Comparison of ENCODE assay signal across 29 mouse cellular contexts in the genomic region with DNA sequence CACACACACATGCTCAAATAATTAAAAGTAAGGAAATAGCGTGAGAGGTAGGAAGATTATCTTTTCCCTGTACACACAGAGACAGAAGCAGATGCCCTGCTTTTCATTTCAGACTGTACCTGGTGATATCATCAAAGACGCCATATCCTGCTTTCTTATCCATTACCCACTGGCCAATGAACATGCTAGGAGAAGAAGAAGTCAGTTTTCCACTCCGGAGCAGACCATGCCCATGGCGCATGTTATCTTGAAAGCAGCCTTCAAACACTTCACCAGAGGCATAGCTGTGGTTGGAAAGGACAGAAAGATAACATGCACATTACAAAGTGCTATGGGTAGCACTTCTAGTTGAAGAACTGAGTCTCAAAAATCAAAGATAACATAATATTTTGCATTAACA. TPM values are rescaled to one million over a fixed set of nuclear protein-coding genes. Genes with fewer than 3 reads are reported as not detected.
DNase-seq lines count a peak whose midpoint lies in the region; ATAC-seq and TF ChIP-seq lines count a peak whose summit lies in the region.
"Had no signal": no experiment of that assay in that cellular context is flagged by ENCODE, and none has a peak within 500 bp of the region (broad histone marks: within the 10 kb centered on the region; RNA-seq: fewer than 3 reads in every experiment).

No protein-coding gene starts in this region.

- H3K27ac ChIP-seq in liver, embryonic 11.5 days (ENCODE audit: low read depth, low read length): no peak overlapping the region; the same call in 1 of the 2 replicates
- H3K27ac ChIP-seq in liver, embryonic 16.5 days (ENCODE audit: low read length): no peak overlapping the region
- no peak overlapping the region for H3K27ac ChIP-seq in forebrain, postnatal 0 days (ENCODE audit: low read depth, low read length)
- H3K27ac ChIP-seq: embryonic facial prominence, embryonic 10.5 days; embryonic facial prominence, embryonic 15.5 days; forebrain, embryonic 12.5 days; hindbrain, embryonic 12.5 days; hindbrain, postnatal 0 days; intestine, embryonic 15.5 days; midbrain, embryonic 10.5 days; stomach, postnatal 0 days had no signal

- intact Hi-C loops in gastrocnemius, postnatal 14 days (cut with DNase I; ENCODE audit: low total_unique reads): no loop called here

- 53% methylated on average over 4 of the region's 4 CpGs for WGBS in liver, embryonic 11.5 days
- WGBS in liver, embryonic 16.5 days (ENCODE audit: insufficient replicate concordance): 19% methylated on average over 4 of the region's 4 CpGs
- WGBS in forebrain, postnatal 0 days: 96% methylated on average over 4 of the region's 4 CpGs

- no peaks in the 10 kb centered on the region for H3K9me3 ChIP-seq in liver, embryonic 11.5 days (ENCODE audit: control insufficient read depth, low read length)
- H3K9me3 ChIP-seq in liver, embryonic 16.5 days (replicated peaks; ENCODE audit: control insufficient read depth, low read length): no peaks in the 10 kb centered on the region
- H3K9me3 ChIP-seq in forebrain, postnatal 0 days (ENCODE audit: low read length): no peaks in the 10 kb centered on the region
- H3K9me3 ChIP-seq: embryonic facial prominence, embryonic 10.5 days; embryonic facial prominence, embryonic 15.5 days; forebrain, embryonic 12.5 days; hindbrain, embryonic 12.5 days; intestine, embryonic 15.5 days; midbrain, embryonic 10.5 days had no signal

- peaks cover 4% of the 10 kb centered on the region; the same call in 1 of the 2 replicates for H3K36me3 ChIP-seq in liver, embryonic 11.5 days (ENCODE audit: control insufficient read depth, insufficient read depth, low read length)
- H3K36me3 ChIP-seq in liver, embryonic 16.5 days (ENCODE audit: control insufficient read depth, insufficient read depth): peaks cover 5% of the 10 kb centered on the region
- H3K36me3 ChIP-seq in forebrain, postnatal 0 days (ENCODE audit: insufficient read depth): peaks cover 69% of the 10 kb centered on the region

- TF ChIP-seq CTCF in forebrain, postnatal 0 days (IDR thresholded peaks at IDR 0.05; ENCODE audit: low read depth): no peak

- no peaks in the 10 kb centered on the region for H3K4me1 ChIP-seq in liver, embryonic 11.5 days (replicated peaks; ENCODE audit: control insufficient read depth, insufficient read depth, low read length)
- H3K4me1 ChIP-seq in liver, embryonic 16.5 days (ENCODE audit: control insufficient read depth, low read depth, low read length): no peaks in the 10 kb centered on the region
- H3K4me1 ChIP-seq in forebrain, postnatal 0 days (ENCODE audit: insufficient read depth): no peaks in the 10 kb centered on the region
- H3K4me1 ChIP-seq: embryonic facial prominence, embryonic 10.5 days; embryonic facial prominence, embryonic 15.5 days; forebrain, embryonic 12.5 days; hindbrain, embryonic 12.5 days; intestine, embryonic 15.5 days; midbrain, embryonic 10.5 days had no signal

- H3K27me3 ChIP-seq in liver, embryonic 11.5 days (replicated peaks; ENCODE audit: control insufficient read depth, insufficient read depth, low read length): no peaks in the 10 kb centered on the region
- H3K27me3 ChIP-seq in liver, embryonic 16.5 days (ENCODE audit: control insufficient read depth, insufficient read depth, low read depth, low read length): no peaks in the 10 kb centered on the region
- H3K27me3 ChIP-seq in forebrain, postnatal 0 days (ENCODE audit: insufficient read depth, low read length): no peaks in the 10 kb centered on the region
- H3K27me3 ChIP-seq: embryonic facial prominence, embryonic 15.5 days; forebrain, embryonic 12.5 days; hindbrain, embryonic 12.5 days; intestine, embryonic 15.5 days; Patski had no signal

- no peak overlapping the region for H3K9ac ChIP-seq in liver, embryonic 11.5 days (ENCODE audit: low read depth, low read length)
- no peak overlapping the region for H3K9ac ChIP-seq in liver, embryonic 16.5 days (ENCODE audit: low read depth, low read length)
- H3K9ac ChIP-seq in forebrain, postnatal 0 days: no peak overlapping the region
- H3K9ac ChIP-seq: embryonic facial prominence, embryonic 15.5 days; forebrain, embryonic 12.5 days; hindbrain, embryonic 12.5 days; intestine, embryonic 15.5 days had no signal

- no peak overlapping the region for H3K4me2 ChIP-seq in liver, embryonic 11.5 days
- H3K4me2 ChIP-seq in liver, embryonic 16.5 days (ENCODE audit: low read depth, low read length): no peak overlapping the region
- H3K4me2 ChIP-seq in forebrain, postnatal 0 days (ENCODE audit: low read depth): no peak overlapping the region
- H3K4me2 ChIP-seq: embryonic facial prominence, embryonic 15.5 days; forebrain, embryonic 12.5 days; heart, embryonic 11.5 days; hindbrain, embryonic 12.5 days; intestine, embryonic 15.5 days had no signal

- peak; percentile 27 for DNase-seq in c-Kit-positive CD71-positive TER-119-negative erythroid progenitor cells, embryonic 14.5 days (ENCODE audit: low read depth)
- DNase-seq in liver, embryonic 11.5 days (ENCODE audit: low spot score): no peak
- no peak for DNase-seq in gastrocnemius, postnatal 14 days
- DNase-seq in adrenal gland, adult (ENCODE audit: inconsistent age in 2 of 2, low spot score in 1 of 2): no peak
- DNase-seq in forebrain, postnatal 0 days: no peak
- DNase-seq: adrenal gland, postnatal 14 days; B cell, adult 2 months; cerebellum, adult 18-20 months; cerebellum, postnatal 10 days; gastrocnemius, postnatal 10 days; heart, postnatal 36 days; kidney, adult 2 months; layer of hippocampus, postnatal 36 days; lung, postnatal 4 days; spleen, adult 18-20 months; thymus, adult 18-20 months; thymus, postnatal 25 days had no signal

- peak; percentile 80 for ATAC-seq in liver, embryonic 11.5 days (replicated peaks; ENCODE audit: low FRiP score)
- peak; percentile 50; the same call in 1 of the 2 replicates for ATAC-seq in liver, embryonic 16.5 days (ENCODE audit: low read depth)
- no peak for ATAC-seq in forebrain, postnatal 0 days
- ATAC-seq: hindbrain, postnatal 0 days; intestine, embryonic 15.5 days; midbrain, embryonic 16.5 days; Patski had no signal

- H3K4me3 ChIP-seq in liver, embryonic 11.5 days (ENCODE audit: low read depth, low read length): no peak overlapping the region
- H3K4me3 ChIP-seq in liver, embryonic 16.5 days (ENCODE audit: low read depth, low read length): no peak overlapping the region
- no peak overlapping the region for H3K4me3 ChIP-seq in forebrain, postnatal 0 days (ENCODE audit: low read depth, low read length)
- H3K4me3 ChIP-seq: embryonic facial prominence, embryonic 10.5 days; embryonic facial prominence, embryonic 15.5 days; forebrain, embryonic 12.5 days; hindbrain, embryonic 12.5 days; intestine, embryonic 15.5 days; midbrain, embryonic 10.5 days had no signal

RNA-seq across cellular contexts. Expression of gene Mpp4, which starts 19.9 kb away (rescaled TPM):
- polyA plus RNA-seq in liver, embryonic 11.5 days (2014; fragmentation: Nextera tagmentation; extraction: Ambion mirVana): 0.47 and 0.52 TPM in 2 replicates
- 0.18 and 0.44 TPM in 2 replicates for polyA plus RNA-seq in liver, embryonic 16.5 days (2015; fragmentation: Nextera tagmentation; extraction: Ambion mirVana)
- not detected for total RNA-seq in gastrocnemius, postnatal 14 days (2021)
- total RNA-seq in forebrain, postnatal 0 days (2014; rRNA removed): 1.9 and 2.1 TPM in 2 replicates
- polyA plus RNA-seq in forebrain, postnatal 0 days (2015; fragmentation: Nextera tagmentation; extraction: Ambion mirVana): 0.47 and 0.65 TPM in 2 replicates

RNA-seq across cellular contexts. Expression of gene Als2, which starts 54.0 kb away (rescaled TPM):
- polyA plus RNA-seq in liver, embryonic 11.5 days (2014; fragmentation: Nextera tagmentation; extraction: Ambion mirVana): 13.1 and 13.9 TPM in 2 replicates
- polyA plus RNA-seq in liver, embryonic 16.5 days (2015; fragmentation: Nextera tagmentation; extraction: Ambion mirVana): 7.9 and 8.0 TPM in 2 replicates
- total RNA-seq in gastrocnemius, postnatal 14 days (2021): 10 to 100 TPM; 15.9 to 16.9 TPM
- total RNA-seq in forebrain, postnatal 0 days (2014; rRNA removed): 27.5 and 39.4 TPM in 2 replicates
- 7.8 and 11.0 TPM in 2 replicates for polyA plus RNA-seq in forebrain, postnatal 0 days (2015; fragmentation: Nextera tagmentation; extraction: Ambion mirVana)
